Mouse (Mus musculus): ENCODE measurements around the gene Acsm4. TPM values are rescaled to one million over a fixed set of nuclear protein-coding genes. Genes with fewer than 3 reads are reported as not detected.

Gene Acsm4
- total RNA-seq (2012; rRNA removed) (not detected in 2 replicates), polyA plus RNA-seq (2012; ENCODE audit: insufficient read depth in 1 of 2, insufficient read length in 2 of 2, low read depth in 1 of 2, low replicate concordance in 2 of 2, missing spikeins in 1 of 2) (not detected)

DNA sequence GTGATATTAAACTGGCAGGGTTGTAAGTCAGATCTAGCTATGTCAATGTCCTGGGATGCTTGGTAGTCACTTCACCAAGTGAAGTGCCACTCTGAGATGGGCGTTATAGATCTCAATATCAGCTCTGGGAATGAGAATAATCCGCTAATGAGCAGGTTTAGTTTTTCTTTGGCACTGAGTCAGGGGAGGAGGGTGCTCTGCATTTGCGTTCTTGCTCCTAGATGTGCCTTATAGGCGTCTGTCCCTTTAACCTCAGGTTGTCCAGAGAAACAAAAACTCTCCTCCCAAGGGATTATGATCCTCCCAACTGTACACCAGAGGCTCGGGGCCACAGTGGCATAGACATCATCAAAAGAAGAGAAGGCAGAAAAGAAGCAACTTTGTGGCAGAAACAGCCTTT lies at the start of gene Acsm4:
Acsm4 (plus strand) TSS at position 301 of the 400 bp plus-strand sequence.
- Histone ChIP-seq H3K9me3 (replicated peaks; ENCODE audit: insufficient read depth, low read length) (no peaks in the 10 kb centered on the region), H3K27me3 (ENCODE audit: control insufficient read depth in 1 of 2, insufficient read depth in 2 of 2, low read length in 2 of 2) (no peaks in the 10 kb centered on the region), H3K79me2 (ENCODE audit: control insufficient read depth, insufficient read depth, low read length, poor library complexity) (no peaks in the 10 kb centered on the region), H3K4me3 (ENCODE audit: control insufficient read depth in 1 of 2, insufficient read depth in 1 of 2, low read depth in 2 of 2, low read length in 2 of 2) (no peak within 1 kb of the TSS), H3K36me3 (ENCODE audit: control insufficient read depth in 1 of 2, insufficient read depth in 2 of 2, low read length in 2 of 2) (no peaks in the 10 kb centered on the region), H3K27ac (ENCODE audit: control insufficient read depth, low read depth, low read length) (no peak within 1 kb of the TSS), H3K9ac (ENCODE audit: control insufficient read depth, low read depth, low read length, poor library complexity, severe bottlenecking) (no peak within 1 kb of the TSS), H3K4me1 (ENCODE audit: control insufficient read depth in 1 of 2, insufficient read depth in 2 of 2, low read length in 2 of 2) (no peaks in the 10 kb centered on the region)
- DNase-seq (ENCODE audit: low read depth, low spot score) = no peak
- TF ChIP-seq POLR2A (IDR thresholded peaks at IDR 0.05; ENCODE audit: control insufficient read depth in 1 of 2, insufficient read depth in 1 of 2, low read depth in 1 of 2, low read length in 2 of 2, poor library complexity in 1 of 2) = no peak
- TF ChIP-seq CTCF (IDR thresholded peaks at IDR 0.05 in 2 of 3, conservative IDR thresholded peaks at IDR 0.05 in 1 of 3; ENCODE audit: control insufficient read depth in 1 of 3, insufficient read depth in 1 of 3, low read depth in 2 of 3, low read length in 3 of 3, poor library complexity in 1 of 3, severe bottlenecking in 1 of 3) = no peak
- no peak for TF ChIP-seq GATA1 (IDR thresholded peaks at IDR 0.05; ENCODE audit: low read depth, low read length)
- TF ChIP-seq NRF1 (IDR thresholded peaks at IDR 0.05; ENCODE audit: insufficient read depth, low read depth, low read length, poor library complexity, severe bottlenecking) = no peak
- TF ChIP-seq TAL1 (IDR thresholded peaks at IDR 0.05; ENCODE audit: low read length) = no peak
- no peak for TF ChIP-seq MEF2A (IDR thresholded peaks at IDR 0.05; ENCODE audit: extremely low read depth, insufficient replicate concordance, low read depth, low read length, poor library complexity, severe bottlenecking)
- TF ChIP-seq CHD1 (IDR thresholded peaks at IDR 0.05; ENCODE audit: low read depth, low read length) = no peak
- no peak for TF ChIP-seq MYB (IDR thresholded peaks at IDR 0.05; ENCODE audit: low read depth, low read length)
- TF ChIP-seq RAD21 (IDR thresholded peaks at IDR 0.05; ENCODE audit: low read depth, low read length) = no peak
- TF ChIP-seq MAFK (IDR thresholded peaks at IDR 0.05; ENCODE audit: borderline replicate concordance, low read depth, low read length) = no peak
- TF ChIP-seq EP300 (IDR thresholded peaks at IDR 0.05; ENCODE audit: low read depth in 1 of 2, low read length in 2 of 2) = no peak
- TF ChIP-seq TCF12 (IDR thresholded peaks at IDR 0.05; ENCODE audit: low read depth, low read length) = no peak
- TF ChIP-seq MXI1 (IDR thresholded peaks at IDR 0.05; ENCODE audit: low read depth, low read length) = no peak
- no peak for TF ChIP-seq ZC3H11A (IDR thresholded peaks at IDR 0.05; ENCODE audit: low read depth, low read length)
- TF ChIP-seq MAX (IDR thresholded peaks at IDR 0.05; ENCODE audit: low read length) = no peak
- TF ChIP-seq BHLHE40 (IDR thresholded peaks at IDR 0.05; ENCODE audit: borderline replicate concordance, low read depth, low read length) = no peak
- TF ChIP-seq POLR2AphosphoS5 (IDR thresholded peaks at IDR 0.05; ENCODE audit: borderline replicate concordance, low read depth, low read length) = no peak
- TF ChIP-seq MAZ (IDR thresholded peaks at IDR 0.05; ENCODE audit: low read depth, low read length) = no peak
- TF ChIP-seq HCFC1 (IDR thresholded peaks at IDR 0.05; ENCODE audit: low read depth, low read length) = no peak

GRCm38 (mm10) chr7:119642307-119642706 lies 47.5 kb upstream of the Acsm4 start:
- DNase-seq (ENCODE audit: low read depth, low spot score) = no peak
- H3K27me3 ChIP-seq (ENCODE audit: control insufficient read depth in 1 of 2, insufficient read depth in 2 of 2, low read length in 2 of 2) = no peaks in the 10 kb centered on the region

More at GRCm38 (mm10) chr7:119642307-119642706, 47.5 kb upstream of the Acsm4 start:
- H3K36me3 ChIP-seq (ENCODE audit: control insufficient read depth in 1 of 2, insufficient read depth in 2 of 2, low read length in 2 of 2) = no peaks in the 10 kb centered on the region
- no peaks in the 10 kb centered on the region for H3K4me1 ChIP-seq (ENCODE audit: control insufficient read depth in 1 of 2, insufficient read depth in 2 of 2, low read length in 2 of 2)
- H3K4me3 ChIP-seq (ENCODE audit: control insufficient read depth in 1 of 2, insufficient read depth in 1 of 2, low read depth in 2 of 2, low read length in 2 of 2) = no peak overlapping the region
- no peaks in the 10 kb centered on the region for H3K79me2 ChIP-seq (ENCODE audit: control insufficient read depth, insufficient read depth, low read length, poor library complexity)
- H3K9me3 ChIP-seq (replicated peaks; ENCODE audit: insufficient read depth, low read length) = no peaks in the 10 kb centered on the region
- TF ChIP-seq MYB (IDR thresholded peaks at IDR 0.05; ENCODE audit: low read depth, low read length) (no peak), ELF1 (IDR thresholded peaks at IDR 0.05; ENCODE audit: low read depth, low read length) (no peak), POLR2AphosphoS5 (IDR thresholded peaks at IDR 0.05; ENCODE audit: borderline replicate concordance, low read depth, low read length) (no peak), MAZ (IDR thresholded peaks at IDR 0.05; ENCODE audit: low read depth, low read length) (no peak), HCFC1 (IDR thresholded peaks at IDR 0.05; ENCODE audit: low read depth, low read length) (no peak), MEF2A (IDR thresholded peaks at IDR 0.05; ENCODE audit: extremely low read depth, insufficient replicate concordance, low read depth, low read length, poor library complexity, severe bottlenecking) (no peak), MAX (IDR thresholded peaks at IDR 0.05; ENCODE audit: low read length) (no peak), POLR2AphosphoS2 (IDR thresholded peaks at IDR 0.05; ENCODE audit: low read length) (no peak), RAD21 (IDR thresholded peaks at IDR 0.05; ENCODE audit: low read depth, low read length) (no peak), ZNF384 (IDR thresholded peaks at IDR 0.05; ENCODE audit: low read depth, low read length) (no peak), MYC (IDR thresholded peaks at IDR 0.05; ENCODE audit: low read depth, low read length) (no peak), CHD2 (IDR thresholded peaks at IDR 0.05; ENCODE audit: low read length) (no peak)
- H3K9ac ChIP-seq (ENCODE audit: control insufficient read depth, low read depth, low read length, poor library complexity, severe bottlenecking) = no peak overlapping the region
- no peak overlapping the region for H3K27ac ChIP-seq (ENCODE audit: control insufficient read depth, low read depth, low read length)
